Mouse (Mus musculus) neural tube, embryonic 11.5 days (tissue): ENCODE data around the gene Cd79b. TPM values are rescaled to one million over a fixed set of nuclear protein-coding genes. Genes with fewer than 3 reads are reported as not detected.

Experiments used
- ATAC-seq: fragments of 200-750 bp; cut with Nextera tagmentation; 2 replicates; pipeline ENCODE4 v1.8.0; 2017; ENCODE audit warnings: moderate number of reproducible peaks, mild to moderate bottlenecking, moderate TSS enrichment, moderate library complexity; ENCODE audit not compliant: insufficient read depth, low FRiP score, low TSS enrichment
- DNase-seq: peaks from one replicate; pipeline ENCODE4 v3.0.0-alpha.2; 2015; ENCODE audit warnings: low spot score
- H3K27ac ChIP-seq: fragments of 300-500 bp; sonication (generic); 2 replicates; pipeline ENCODE4 v1.5.1; 2014; ENCODE audit warnings: low read depth, mild to moderate bottlenecking, low read length
- H3K27me3 ChIP-seq: fragments of 300-500 bp; sonication (generic); 2 replicates; pipeline ENCODE4 v1.6.1; 2014; ENCODE audit warnings: mild to moderate bottlenecking, low read length, mixed read lengths; ENCODE audit not compliant: control insufficient read depth, insufficient read depth
- H3K36me3 ChIP-seq: fragments of 300-500 bp; sonication (generic); 2 replicates; pipeline ENCODE4 v1.6.1; 2014; ENCODE audit warnings: mild to moderate bottlenecking, low read length, moderate library complexity, mixed read lengths; ENCODE audit not compliant: control insufficient read depth, insufficient read depth
- H3K4me1 ChIP-seq: fragments of 300-500 bp; sonication (generic); 2 replicates; pipeline ENCODE4 v1.6.1; 2014; ENCODE audit warnings: low read length, mixed read lengths; ENCODE audit not compliant: control insufficient read depth, insufficient read depth
- H3K4me2 ChIP-seq: fragments of 300-500 bp; sonication (generic); 2 replicates; pipeline ENCODE4 v1.6.1; 2014; ENCODE audit warnings: low read depth, mild to moderate bottlenecking, moderate library complexity
- H3K4me3 ChIP-seq: fragments of 300-500 bp; sonication (generic); 2 replicates; pipeline ENCODE4 v1.5.1; 2014; ENCODE audit warnings: low read depth, low read length
- H3K9ac ChIP-seq: fragments of 300-500 bp; sonication (generic); 2 replicates; pipeline ENCODE4 v1.6.1; 2014; ENCODE audit warnings: mild to moderate bottlenecking, low read length
- H3K9me3 ChIP-seq: fragments of 300-500 bp; sonication (generic); 2 replicates; pipeline ENCODE4 v1.6.1; 2016; ENCODE audit warnings: low read length; ENCODE audit not compliant: control insufficient read depth
- WGBS: fragments of 180-500 bp; shearing (Covaris S2); extraction: QIAGEN DNeasy Blood & Tissue Kit; methylation state at CpG from one replicate; pipeline ENCODE4 v1.1.7; 2014; 5-methylcytosine and 5-hydroxymethylcytosine counted together
- polyA plus RNA-seq: library from polyadenylated mRNA; unstranded; fragments of >200 nt; fragmentation: Nextera tagmentation; extraction: Ambion mirVana; gene quantifications from 2 replicates; pipeline ENCODE4 v1.2.1, GENCODE M21; 2014

Cd79b gene
- polyA plus RNA-seq, 1 experiment from 2014 or later: 1.7 TPM

DNA sequence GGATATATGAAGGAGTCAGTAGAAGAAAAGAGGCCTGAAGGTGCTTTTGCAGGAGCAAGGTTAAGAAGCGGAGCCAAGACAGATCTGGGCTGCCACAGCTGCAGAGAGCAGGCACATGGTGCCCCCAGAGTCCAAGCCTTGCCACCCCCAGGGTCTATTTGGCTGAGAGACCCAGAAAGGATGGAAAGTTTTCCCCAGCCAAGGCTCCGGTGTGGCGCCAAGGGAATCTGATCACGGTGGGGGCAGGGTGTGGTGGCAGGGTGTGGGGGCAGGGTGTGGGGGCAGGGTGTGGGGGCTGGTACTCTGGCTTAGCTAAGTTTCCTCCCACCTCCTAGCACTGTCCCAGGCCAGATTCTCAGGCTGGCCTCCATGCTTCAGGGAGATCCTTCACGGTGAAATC, 14.0 kb upstream of the Cd79b start:
- no peaks in the 10 kb centered on the region for H3K9me3 ChIP-seq
- 83% methylated on average over 5 of the region's 5 CpGs for WGBS
- H3K4me2 ChIP-seq: no peak overlapping the region
- ATAC-seq (no peak), DNase-seq (no peak)
- no peak overlapping the region for H3K9ac ChIP-seq
- no peak overlapping the region for H3K4me3 ChIP-seq
- no peak overlapping the region for H3K27ac ChIP-seq
- no peaks in the 10 kb centered on the region for H3K27me3 ChIP-seq
- no peaks in the 10 kb centered on the region for H3K36me3 ChIP-seq
- H3K4me1 ChIP-seq: no peaks in the 10 kb centered on the region

DNA sequence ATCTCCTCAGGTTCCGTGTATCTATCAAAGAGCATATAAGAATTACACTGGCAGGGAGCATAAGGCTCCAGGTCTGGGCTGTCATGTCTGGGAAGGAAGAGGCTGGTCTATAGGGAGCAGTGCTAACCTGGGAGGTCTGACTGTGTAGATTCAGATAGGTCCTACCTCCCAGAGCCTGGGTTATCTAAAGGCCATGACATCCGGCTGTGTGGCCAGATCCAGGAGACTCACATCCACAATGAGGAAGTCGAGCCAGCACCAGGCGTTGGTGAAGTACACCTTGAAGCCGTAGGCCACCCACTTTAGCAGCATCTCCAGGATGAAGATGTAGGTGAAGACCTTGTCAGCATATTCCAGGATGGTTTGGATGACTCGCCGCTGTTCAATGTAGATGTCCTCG, 11.9 kb upstream of the Cd79b start:
- H3K4me2 ChIP-seq: no peak overlapping the region
- no peaks in the 10 kb centered on the region for H3K27me3 ChIP-seq
- ATAC-seq (no peak), DNase-seq (no peak)
- H3K9me3 ChIP-seq: no peaks in the 10 kb centered on the region
- no peak overlapping the region for H3K27ac ChIP-seq
- H3K4me1 ChIP-seq: no peaks in the 10 kb centered on the region
- 91% methylated on average over 8 of the region's 8 CpGs for WGBS
- no peaks in the 10 kb centered on the region for H3K36me3 ChIP-seq
- no peak overlapping the region for H3K9ac ChIP-seq
- no peak overlapping the region for H3K4me3 ChIP-seq

DNA sequence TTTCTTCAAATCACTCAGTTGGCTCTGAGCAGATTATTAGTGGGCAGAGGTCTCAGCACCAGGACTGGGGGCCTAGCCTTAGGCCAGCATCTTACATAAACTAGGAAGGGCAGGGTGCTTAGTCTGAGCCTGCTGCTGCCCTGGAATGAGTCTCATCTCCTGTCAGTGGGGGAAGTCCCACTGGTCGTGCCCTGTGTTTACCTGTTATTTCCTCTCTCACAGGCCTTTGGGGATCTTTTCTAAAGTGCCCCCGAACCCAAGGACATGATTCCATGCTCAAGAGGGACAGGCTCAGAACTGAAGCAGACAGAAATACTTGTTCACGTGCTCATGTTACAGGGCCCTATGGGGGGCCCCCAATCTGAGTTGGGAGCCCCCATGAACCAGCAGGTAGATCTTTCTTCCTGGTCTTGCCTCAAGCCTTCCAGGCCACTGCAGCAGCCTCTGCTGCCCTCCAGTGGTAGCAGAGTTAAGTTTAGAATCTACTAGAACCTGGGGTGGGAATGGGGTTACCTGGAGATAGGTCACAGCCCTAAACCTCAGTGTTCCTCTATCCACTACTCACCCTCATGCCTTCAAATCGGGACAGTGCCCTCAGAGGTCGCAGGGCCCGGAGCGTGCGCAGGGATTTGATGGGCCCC, 11.1 kb upstream of the Cd79b start:
- H3K27me3 ChIP-seq: no peaks in the 10 kb centered on the region
- DNase-seq: peak; percentile 55
- no peaks in the 10 kb centered on the region for H3K36me3 ChIP-seq
- H3K4me1 ChIP-seq: no peaks in the 10 kb centered on the region
- H3K27ac ChIP-seq: no peak overlapping the region
- no peak overlapping the region for H3K9ac ChIP-seq
- no peak overlapping the region for H3K4me3 ChIP-seq
- H3K4me2 ChIP-seq: no peak overlapping the region
- no peaks in the 10 kb centered on the region for H3K9me3 ChIP-seq
- ATAC-seq: no peak
- 71% methylated on average over 8 of the region's 8 CpGs for WGBS

DNA sequence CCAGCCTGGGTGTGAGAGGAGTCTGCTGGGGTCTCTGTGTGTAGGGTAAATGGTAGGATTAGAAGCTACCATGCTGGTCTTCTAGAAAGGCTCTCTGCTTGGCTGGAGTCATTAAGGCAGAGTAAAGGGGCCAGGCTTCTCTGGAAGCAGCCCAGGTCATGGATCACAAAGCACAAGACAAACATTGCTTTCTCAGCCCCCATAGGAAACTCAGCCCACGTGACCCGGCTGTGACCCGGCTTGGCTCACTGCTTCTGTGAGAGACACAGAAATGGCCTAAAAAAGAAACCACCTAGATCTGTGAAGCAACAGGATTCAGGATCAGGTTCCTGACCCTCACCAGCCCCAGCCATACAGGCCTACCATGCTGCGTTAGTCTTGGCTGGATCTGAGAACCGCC, 10.3 kb upstream of the Cd79b start:
- WGBS: 70% methylated on average over 5 of the region's 5 CpGs
- Histone ChIP-seq H3K27me3 (no peaks in the 10 kb centered on the region), H3K4me2 (no peak overlapping the region), H3K9me3 (no peaks in the 10 kb centered on the region), H3K4me1 (no peaks in the 10 kb centered on the region), H3K36me3 (no peaks in the 10 kb centered on the region), H3K9ac (no peak overlapping the region; the same call in 1 of the 2 replicates), H3K4me3 (no peak overlapping the region), H3K27ac (no peak overlapping the region)
- ATAC-seq (no peak), DNase-seq (no peak)

DNA sequence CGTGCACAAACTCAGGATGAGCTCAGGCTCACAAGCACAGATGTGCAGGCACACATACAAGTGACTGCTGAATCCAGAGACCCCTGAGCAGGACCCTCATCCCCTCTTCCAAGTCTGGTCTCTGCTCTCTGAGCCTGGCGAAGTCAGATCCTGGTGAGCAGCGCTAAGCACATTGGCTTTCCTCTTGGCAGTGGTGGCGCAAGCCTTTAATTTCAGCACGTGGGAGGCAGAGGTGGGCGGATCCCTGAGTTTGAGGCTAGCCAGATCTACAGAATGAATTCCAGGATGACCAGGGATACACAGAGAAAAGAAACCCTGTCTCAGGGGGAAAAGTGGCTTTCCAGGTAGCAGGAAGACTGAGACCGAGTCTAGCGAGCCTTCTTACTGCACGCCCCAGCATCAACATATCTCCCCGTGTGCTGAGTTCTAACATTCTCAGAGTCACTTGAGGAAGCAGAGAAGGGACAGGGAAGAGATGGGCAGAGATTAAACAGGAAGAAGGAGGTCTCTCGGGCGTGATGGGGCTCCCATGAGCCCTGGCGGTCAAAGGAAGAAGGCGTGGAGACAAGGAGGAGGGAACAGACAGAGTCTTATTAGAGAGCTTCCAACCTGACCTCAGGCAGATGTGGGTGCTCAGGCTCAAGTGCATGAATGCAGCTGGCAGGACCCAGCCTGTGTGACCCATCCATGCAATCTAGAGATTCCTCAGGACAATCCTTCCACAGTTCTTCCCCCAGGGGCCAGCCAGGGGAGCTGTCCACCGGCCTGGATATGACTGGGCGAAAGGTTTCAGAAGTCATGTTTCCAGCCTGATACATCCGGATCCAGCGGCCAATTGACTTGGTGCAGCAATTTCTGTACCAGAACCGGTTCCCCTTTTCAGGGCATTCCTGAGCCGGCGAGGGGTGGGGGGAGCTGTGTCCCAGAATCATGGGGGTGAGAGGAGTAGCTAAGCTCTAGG, 4.1 kb upstream of the Cd79b start:
- H3K9ac ChIP-seq: no peak overlapping the region
- no peak overlapping the region for H3K4me2 ChIP-seq
- no peaks in the 10 kb centered on the region for H3K36me3 ChIP-seq
- no peaks in the 10 kb centered on the region for H3K9me3 ChIP-seq
- no peaks in the 10 kb centered on the region for H3K4me1 ChIP-seq
- 75% methylated on average over 21 of the region's 21 CpGs for WGBS
- no peak for ATAC-seq
- H3K27me3 ChIP-seq: no peaks in the 10 kb centered on the region
- H3K27ac ChIP-seq: no peak overlapping the region
- H3K4me3 ChIP-seq: no peak overlapping the region
- DNase-seq: no peak

DNA sequence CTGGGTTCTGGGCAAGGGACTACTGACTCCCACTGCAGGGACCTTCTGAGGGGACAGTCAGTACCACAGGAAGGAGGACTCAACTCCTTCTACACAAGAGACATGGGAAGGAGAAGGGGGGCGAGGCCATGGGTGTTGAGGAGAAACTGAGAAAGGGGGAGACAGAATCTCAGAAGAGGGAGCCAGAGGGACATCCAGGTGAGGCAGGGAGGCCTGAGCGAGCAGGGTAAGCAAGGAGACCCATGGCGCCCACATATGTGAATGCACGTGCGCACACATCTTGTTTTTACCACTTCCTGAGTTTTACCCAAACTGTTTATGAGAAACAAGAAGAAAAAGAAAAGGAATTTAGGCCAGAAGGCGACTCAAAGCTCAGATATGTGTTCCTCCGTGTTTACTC, 3.2 kb upstream of the Cd79b start:
- no peaks in the 10 kb centered on the region for H3K27me3 ChIP-seq
- H3K4me1 ChIP-seq: no peaks in the 10 kb centered on the region
- H3K9me3 ChIP-seq: no peaks in the 10 kb centered on the region
- H3K36me3 ChIP-seq: no peaks in the 10 kb centered on the region
- H3K9ac ChIP-seq: no peak overlapping the region
- 84% methylated on average over 7 of the region's 7 CpGs for WGBS
- no peak for ATAC-seq
- H3K4me3 ChIP-seq: no peak overlapping the region
- no peak overlapping the region for H3K27ac ChIP-seq
- DNase-seq: no peak
- H3K4me2 ChIP-seq: no peak overlapping the region

DNA sequence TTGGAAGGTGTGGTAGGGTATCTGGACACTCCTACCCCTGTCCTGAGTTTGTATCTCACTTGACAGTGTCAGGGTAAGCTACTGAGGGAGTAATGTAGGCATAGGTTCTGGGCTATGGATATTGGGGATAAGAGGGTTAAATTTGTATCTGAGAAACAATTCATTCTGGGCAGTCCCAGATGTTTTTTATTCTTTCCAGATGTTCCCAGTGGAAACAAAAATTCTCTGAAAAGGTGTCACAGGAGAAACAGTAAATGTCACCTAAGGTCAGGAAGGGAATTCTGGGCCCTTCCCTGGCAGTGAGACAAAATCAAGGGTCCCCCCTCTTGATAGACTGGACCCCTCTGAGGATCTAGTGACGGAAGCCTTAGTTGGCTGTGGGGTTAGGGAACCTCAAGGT, 1.9 kb upstream of the Cd79b start:
- no peak overlapping the region for H3K4me3 ChIP-seq
- no peak overlapping the region for H3K4me2 ChIP-seq
- ATAC-seq: no peak
- DNase-seq: no peak
- H3K9me3 ChIP-seq: no peaks in the 10 kb centered on the region
- no peak overlapping the region for H3K27ac ChIP-seq
- no peaks in the 10 kb centered on the region for H3K27me3 ChIP-seq
- H3K9ac ChIP-seq: no peak overlapping the region
- no peaks in the 10 kb centered on the region for H3K4me1 ChIP-seq
- no peaks in the 10 kb centered on the region for H3K36me3 ChIP-seq
- 67% methylated on average over 1 of the region's 1 CpGs for WGBS

DNA sequence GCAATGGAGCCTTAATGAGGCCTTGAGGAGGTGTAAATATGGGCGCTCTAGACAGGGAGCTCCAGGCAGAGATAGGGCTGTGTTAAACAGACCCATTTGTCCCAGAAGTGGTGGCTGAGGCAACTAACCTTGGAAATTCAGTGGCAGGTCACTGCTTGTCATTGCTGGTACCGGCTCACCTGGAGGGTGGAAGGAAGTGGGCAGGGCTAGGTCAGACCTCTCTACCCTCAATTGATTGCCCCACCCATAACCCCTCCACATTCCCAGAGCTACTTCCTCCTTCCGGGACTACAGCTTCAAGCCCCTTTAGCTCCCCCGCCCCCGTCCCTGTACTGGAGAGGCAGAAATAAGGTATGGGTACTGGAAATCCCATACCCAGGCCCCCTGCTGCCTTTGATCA, 1.0 kb downstream of the Cd79b start:
- Histone ChIP-seq H3K4me3 (no peak overlapping the region), H3K9me3 (no peaks in the 10 kb centered on the region), H3K4me1 (no peaks in the 10 kb centered on the region), H3K27ac (no peak overlapping the region), H3K4me2 (no peak overlapping the region), H3K36me3 (no peaks in the 10 kb centered on the region), H3K9ac (no peak overlapping the region), H3K27me3 (no peaks in the 10 kb centered on the region)
- DNase-seq (no peak), ATAC-seq (no peak)
- 72% methylated on average over 5 of the region's 5 CpGs for WGBS

DNA sequence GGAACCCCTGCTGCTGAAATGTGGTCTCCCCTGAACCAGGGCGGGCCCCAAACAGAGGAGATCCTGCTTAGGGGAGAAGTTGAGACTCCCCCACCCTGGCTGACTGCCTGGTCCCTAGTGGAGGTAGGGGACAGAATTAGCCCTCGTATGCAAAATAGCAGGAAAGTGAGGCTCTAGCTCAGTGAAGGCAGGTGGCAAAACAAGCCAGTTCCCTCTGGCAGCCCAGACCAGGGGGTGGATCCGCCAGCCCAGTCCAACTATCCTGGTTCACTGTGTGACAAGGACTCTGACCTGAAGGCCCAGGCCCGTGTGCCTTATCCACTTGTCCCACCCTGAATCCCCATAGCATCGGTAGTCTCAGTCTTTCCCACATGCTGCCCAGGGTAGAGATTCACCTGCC, 4.4 kb downstream of the Cd79b start:
- DNase-seq (no peak), ATAC-seq (no peak)
- Histone ChIP-seq H3K4me2 (no peak overlapping the region), H3K4me1 (no peaks in the 10 kb centered on the region), H3K27me3 (no peaks in the 10 kb centered on the region), H3K27ac (no peak overlapping the region), H3K9ac (no peak overlapping the region), H3K4me3 (no peak overlapping the region), H3K9me3 (no peaks in the 10 kb centered on the region), H3K36me3 (no peaks in the 10 kb centered on the region)
- WGBS: 72% methylated on average over 5 of the region's 5 CpGs
